Mouse (Mus musculus) CH12.LX (cell line): ENCODE measurements at regions not wholly inside any gene's neighbourhood (a gene's known extent, or its start where the extent isn't known, plus 50 kb on each side); places are given as distances from the start of the nearest gene placed in this dataset.

Source experiments
- DNase-seq: peaks from one replicate; pipeline ENCODE4 v3.0.0-alpha.2; 2013; ENCODE audit errors: extremely low read depth
- H3K27ac ChIP-seq: 2 replicates; pipeline ENCODE4 v1.5.1; 2012; ENCODE audit warnings: low read depth, mild to moderate bottlenecking, control low read depth, moderate library complexity; ENCODE audit not compliant: insufficient read depth
- H3K27me3 ChIP-seq: replicated peaks from 2 replicates; pipeline ENCODE3; 2012; ENCODE audit warnings: inconsistent platforms
- H3K36me3 ChIP-seq, 2 experiments: replicated peaks in 1 of 2; 2 replicates each; pipeline versions ENCODE3 to v1.6.1; 2012; ENCODE audit warnings: inconsistent platforms in 1 of 2, low read length in 1 of 2, mild to moderate bottlenecking in 1 of 2, mixed read lengths in 1 of 2, moderate library complexity in 1 of 2; ENCODE audit not compliant: control insufficient read depth in 1 of 2, insufficient read depth in 1 of 2
- H3K4me1 ChIP-seq, 2 experiments: 2 replicates each; pipeline ENCODE4 v1.6.1; 2012; ENCODE audit warnings: inconsistent platforms in 1 of 2, moderate library complexity in 1 of 2; ENCODE audit not compliant: insufficient read depth in 2 of 2, control insufficient read depth in 1 of 2
- H3K4me2 ChIP-seq: 2 replicates; pipeline ENCODE4 v1.6.1; 2012; ENCODE audit warnings: low read depth, mild to moderate bottlenecking, control low read depth; ENCODE audit not compliant: poor library complexity, insufficient read depth, severe bottlenecking
- H3K4me3 ChIP-seq, 3 experiments: fragments of 150-350 bp in 1 of 3; sonication (generic) in 1 of 3; replicated peaks in 1 of 3; 2 replicates each; pipeline versions ENCODE3 to v1.5.1; 2011 to 2012; ENCODE audit warnings: low read depth in 2 of 3, low read length in 2 of 3, mild to moderate bottlenecking in 2 of 3, moderate library complexity in 2 of 3, control low read depth in 1 of 3, improper control_type of control experiment in 1 of 3, inconsistent platforms in 1 of 3, mixed read lengths in 1 of 3; ENCODE audit not compliant: poor library complexity in 1 of 3
- H3K79me2 ChIP-seq: replicated peaks from 2 replicates; pipeline ENCODE4 v1.6.1; 2012; ENCODE audit warnings: mild to moderate bottlenecking, moderate library complexity; ENCODE audit not compliant: control insufficient read depth, poor library complexity, insufficient read depth, severe bottlenecking; ENCODE audit errors: extremely low read depth
- H3K9ac ChIP-seq: 2 replicates; pipeline ENCODE4 v1.6.1; 2012; ENCODE audit warnings: low read depth, mild to moderate bottlenecking, control low read depth, moderate library complexity; ENCODE audit not compliant: insufficient read depth
- H3K9me3 ChIP-seq: replicated peaks from 2 replicates; pipeline ENCODE3; 2012; ENCODE audit warnings: low read length, inconsistent platforms, mixed read lengths
- CHD1 ChIP-seq: IDR thresholded peaks from 2 replicates; pipeline ENCODE4 v1.6.1; 2012; ENCODE audit warnings: low read depth, low read length, improper control_type of control experiment, inconsistent platforms
- CTCF ChIP-seq, 2 experiments: IDR thresholded peaks in 1 of 2; conservative IDR thresholded peaks in 1 of 2; 2 replicates each; pipeline ENCODE4 v1.5.1; 2011 to 2012; ENCODE audit warnings: low read depth in 2 of 2, low read length in 2 of 2, improper control_type of control experiment in 1 of 2, inconsistent platforms in 1 of 2, mild to moderate bottlenecking in 1 of 2, moderate library complexity in 1 of 2
- E2F4 ChIP-seq: IDR thresholded peaks from 2 replicates; pipeline ENCODE4 v1.6.1; 2011; ENCODE audit warnings: low read depth, low read length, improper control_type of control experiment; ENCODE audit not compliant: insufficient replicate concordance
- GABPA ChIP-seq: IDR thresholded peaks from 2 replicates; pipeline ENCODE4 v1.6.1; 2012; ENCODE audit warnings: low read depth, low read length, improper control_type of control experiment, inconsistent platforms; ENCODE audit not compliant: insufficient replicate concordance
- IRF4 ChIP-seq: IDR thresholded peaks from 2 replicates; pipeline ENCODE4 v1.6.1; 2014; ENCODE audit warnings: low read depth, mild to moderate bottlenecking, inconsistent platforms, low read length, improper control_type of control experiment
- JUND ChIP-seq: conservative IDR thresholded peaks from 2 replicates; pipeline ENCODE4 v1.6.1; 2011; ENCODE audit warnings: low read depth, low read length, improper control_type of control experiment
- KAT2A ChIP-seq: IDR thresholded peaks from 2 replicates; pipeline ENCODE4 v1.6.1; 2012; ENCODE audit warnings: low read length, improper control_type of control experiment, inconsistent platforms; ENCODE audit not compliant: insufficient replicate concordance
- MAX ChIP-seq: IDR thresholded peaks from 2 replicates; pipeline ENCODE4 v1.6.1; 2011; ENCODE audit warnings: low read length, improper control_type of control experiment
- MEF2A ChIP-seq: IDR thresholded peaks from 2 replicates; pipeline ENCODE4 v1.6.1; 2014; ENCODE audit warnings: low read depth, mild to moderate bottlenecking, inconsistent platforms, low read length, improper control_type of control experiment, borderline replicate concordance
- NELFE ChIP-seq: IDR thresholded peaks from 2 replicates; pipeline ENCODE4 v1.6.1; 2011; ENCODE audit warnings: low read depth, low read length, improper control_type of control experiment
- NRF1 ChIP-seq: IDR thresholded peaks from 2 replicates; pipeline ENCODE4 v1.6.1; 2014; ENCODE audit warnings: low read depth, mild to moderate bottlenecking, inconsistent platforms, low read length, improper control_type of control experiment, moderate library complexity
- RAD21 ChIP-seq: IDR thresholded peaks from 2 replicates; pipeline ENCODE4 v1.6.1; 2011; ENCODE audit warnings: low read depth, mild to moderate bottlenecking, low read length, improper control_type of control experiment, moderate library complexity
- TCF12 ChIP-seq: IDR thresholded peaks from 2 replicates; pipeline ENCODE4 v1.6.1; 2014; ENCODE audit warnings: low read depth, mild to moderate bottlenecking, inconsistent platforms, low read length, improper control_type of control experiment
- USF2 ChIP-seq: conservative IDR thresholded peaks from 2 replicates; pipeline ENCODE4 v1.6.1; 2011; ENCODE audit warnings: low read depth, low read length, improper control_type of control experiment
- ZKSCAN1 ChIP-seq: IDR thresholded peaks from 2 replicates; pipeline ENCODE4 v1.6.1; 2012; ENCODE audit warnings: low read depth, inconsistent platforms, low read length, improper control_type of control experiment, borderline replicate concordance
- dilution Hi-C: fragments of 300-500 bp; cut with MboI; formaldehyde crosslinking; loops from 2 replicates; pipeline ENCODE4 v1.14.3; 2020; ENCODE audit warnings: low sequenced_read_pairs; ENCODE audit not compliant: extremely low pct_unique_long_range_greater_than_20kb, extremely low pct_ligation_motif_present
- in situ Hi-C: fragments of 300-500 bp; cut with MboI; formaldehyde crosslinking; loops from 3 replicates; pipeline ENCODE4 v1.14.3; 2019; ENCODE audit warnings: low sequenced_read_pairs, low pct_ligation_motif_present, low pct_unique_long_range_greater_than_20kb, mixed read lengths

DNA sequence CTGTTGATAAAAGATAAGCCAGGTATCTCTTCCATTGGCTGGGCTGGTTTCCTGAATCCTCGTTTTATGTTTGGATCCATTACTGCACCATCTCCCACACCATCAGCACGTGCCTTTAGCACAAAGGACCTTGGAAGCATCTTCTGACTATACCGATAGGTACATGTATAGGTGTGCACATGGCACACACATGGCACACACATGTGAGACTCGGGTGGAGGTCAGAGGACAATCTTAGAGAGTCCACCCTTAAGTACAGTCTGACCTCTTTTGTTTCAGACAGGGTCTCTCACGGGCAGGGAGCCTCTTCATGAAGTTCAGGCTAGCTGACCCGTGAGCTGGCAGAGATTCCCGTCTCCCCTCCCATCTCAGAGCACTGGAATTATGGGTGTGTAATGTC, 142.3 kb upstream of the Zfp618 start:
- no peak overlapping the region for H3K27ac ChIP-seq
- no peak overlapping the region for H3K4me3 ChIP-seq
- H3K36me3 ChIP-seq = no peaks in the 10 kb centered on the region
- no peak overlapping the region for H3K9ac ChIP-seq
- no peak overlapping the region for H3K4me2 ChIP-seq
- peaks cover 81% of the 10 kb centered on the region for H3K27me3 ChIP-seq
- dilution Hi-C loops = no loop called here
- no peak for DNase-seq
- no peaks in the 10 kb centered on the region for H3K4me1 ChIP-seq
- no peaks in the 10 kb centered on the region for H3K9me3 ChIP-seq
- in situ Hi-C loops = no loop called here
- TF ChIP-seq CHD1 (no peak), JUND (no peak), MEF2A (no peak), USF2 (no peak), E2F4 (no peak), NELFE (no peak), ZKSCAN1 (no peak), NRF1 (no peak), MAX (no peak), TCF12 (no peak), GABPA (no peak)
- no peaks in the 10 kb centered on the region for H3K79me2 ChIP-seq

DNA sequence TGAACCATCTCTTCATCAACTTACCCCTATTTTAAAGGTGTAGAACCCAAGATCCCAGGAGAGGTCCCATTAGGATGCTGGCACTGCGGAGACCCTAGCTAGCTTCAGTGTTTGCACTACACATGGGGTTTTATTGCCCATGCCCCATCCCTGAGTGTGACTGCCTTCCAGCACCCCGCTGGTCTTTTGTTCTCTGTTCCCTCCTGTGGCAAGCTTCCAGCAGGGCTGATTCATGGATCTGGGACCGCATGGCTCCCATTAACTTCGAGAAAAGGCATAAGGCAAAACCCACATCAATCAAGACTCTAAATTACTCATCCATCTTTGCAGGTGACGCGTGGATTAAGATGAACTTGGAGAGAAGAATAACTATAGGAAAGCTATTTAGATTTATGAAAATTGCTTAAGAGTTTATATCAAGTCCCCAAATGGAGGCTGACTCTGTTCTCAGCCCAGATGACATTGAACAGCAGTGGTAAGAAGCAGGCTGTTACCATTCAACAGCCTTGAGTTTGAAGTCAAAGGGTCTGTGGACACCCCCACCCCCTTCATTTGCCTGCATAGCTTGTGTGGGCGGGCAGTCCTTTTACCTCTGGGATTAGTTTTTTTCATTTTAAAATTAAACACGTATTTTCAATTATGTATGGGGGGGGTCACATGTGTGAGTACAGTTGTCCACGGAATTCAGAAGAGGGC, 141.7 kb upstream of the Zfp618 start:
- Histone ChIP-seq H3K79me2 (no peaks in the 10 kb centered on the region), H3K36me3 (no peaks in the 10 kb centered on the region), H3K4me2 (no peak overlapping the region), H3K27ac (no peak overlapping the region), H3K4me1 (no peaks in the 10 kb centered on the region), H3K27me3 (peaks cover 79% of the 10 kb centered on the region), H3K9me3 (no peaks in the 10 kb centered on the region), H3K9ac (no peak overlapping the region), H3K4me3 (no peak overlapping the region)
- dilution Hi-C loops = no loop called here
- no peak for TF ChIP-seq KAT2A
- TF ChIP-seq IRF4 = no peak
- TF ChIP-seq CTCF (conservative IDR thresholded peaks at IDR 0.05 in 1 of 2, IDR thresholded peaks at IDR 0.05 in 1 of 2; ENCODE audit: low read depth in 2 of 2, low read length in 2 of 2) = no peak
- DNase-seq = no peak
- in situ Hi-C loops = no loop called here

DNA sequence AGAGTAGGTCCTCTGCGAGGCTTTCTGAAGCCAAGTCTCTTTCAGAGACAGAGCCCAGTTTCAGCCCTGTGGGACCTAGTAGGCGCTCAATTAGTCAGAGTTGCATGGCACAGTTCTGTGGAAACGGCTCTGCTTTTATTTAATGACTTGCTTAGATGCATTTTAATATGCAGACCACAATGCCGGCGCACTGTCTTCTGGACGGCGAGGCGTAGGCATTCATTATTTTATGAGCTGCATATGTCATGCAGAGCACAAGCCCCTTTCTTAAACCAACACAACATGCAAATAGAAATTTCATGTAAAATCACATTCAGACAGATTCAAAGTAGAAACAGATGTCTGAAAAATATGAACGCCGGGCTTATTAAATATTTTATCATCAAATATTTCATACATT, 140.8 kb upstream of the Zfp618 start:
- peaks cover 77% of the 10 kb centered on the region for H3K27me3 ChIP-seq
- in situ Hi-C loops = no loop called here
- no peak for TF ChIP-seq RAD21
- TF ChIP-seq E2F4 = no peak
- no peak for TF ChIP-seq KAT2A
- TF ChIP-seq, all 38 proteins: peak for 0
- H3K4me3 ChIP-seq = no peak overlapping the region
- H3K4me2 ChIP-seq = no peak overlapping the region
- no peaks in the 10 kb centered on the region for H3K79me2 ChIP-seq
- H3K9ac ChIP-seq = no peak overlapping the region
- no peaks in the 10 kb centered on the region for H3K36me3 ChIP-seq
- dilution Hi-C loops = no loop called here
- H3K27ac ChIP-seq = no peak overlapping the region
- no peaks in the 10 kb centered on the region for H3K9me3 ChIP-seq
- DNase-seq = no peak
- H3K4me1 ChIP-seq = no peaks in the 10 kb centered on the region
